Mouse (Mus musculus) adrenal gland, postnatal 10 days (tissue): ENCODE data around the gene Arid5b. TPM values are rescaled to one million over a fixed set of nuclear protein-coding genes. Genes with fewer than 3 reads are reported as not detected.
"Not testable (repeated sequence)": the region's sequence is repeated elsewhere in the genome, so short reads cannot be mapped to it uniquely, and the experiment has no call there.

Experiments used
- DNase-seq: peaks from one replicate; pipeline ENCODE4 v3.0.0; 2021; ENCODE audit warnings: mixed read lengths
- total RNA-seq, 2 experiments: library from RNA; stranded (reverse); gene quantifications; 2 replicates each; pipeline ENCODE4 v1.2.3; 2021

The Arid5b gene
- total RNA-seq, 2 experiments from 2014 or later: 25.8 to 31.5 TPM

- DNase-seq: no peak
Observed at GRCm38 (mm10) chr10:68110182-68110581, 168.4 kb downstream of the Arid5b start.

DNA sequence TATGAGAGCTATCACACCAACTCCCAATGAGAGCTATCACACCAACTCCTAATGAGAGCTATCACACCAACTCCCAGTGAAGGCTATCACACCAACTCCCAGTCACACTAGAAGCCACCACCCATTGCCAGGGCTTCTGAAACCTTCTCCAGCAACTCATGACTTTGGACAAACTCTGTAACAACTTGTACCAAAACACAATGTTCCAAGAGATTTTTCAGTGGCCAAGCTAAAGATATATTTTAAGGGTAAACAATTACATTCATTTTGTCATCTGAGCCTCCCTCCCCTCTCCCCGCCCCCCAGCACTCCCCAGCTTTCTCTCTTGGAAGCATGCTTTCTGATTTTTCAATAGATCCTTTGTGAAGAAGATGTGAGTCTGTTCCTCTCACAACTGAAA is 168.9 kb downstream of the Arid5b start:
- DNase-seq: no peak

GRCm38 (mm10) chr10:68107716-68108115 is 170.8 kb downstream of the Arid5b start:
- no peak for DNase-seq

GRCm38 (mm10) chr10:68106351-68106950 is 172.1 kb downstream of the Arid5b start:
- no peak for DNase-seq

GRCm38 (mm10) chr10:68104881-68105781 is 173.4 kb downstream of the Arid5b start:
- DNase-seq: no peak

GRCm38 (mm10) chr10:68104481-68104880 is 174.1 kb downstream of the Arid5b start:
- DNase-seq: no peak

DNA sequence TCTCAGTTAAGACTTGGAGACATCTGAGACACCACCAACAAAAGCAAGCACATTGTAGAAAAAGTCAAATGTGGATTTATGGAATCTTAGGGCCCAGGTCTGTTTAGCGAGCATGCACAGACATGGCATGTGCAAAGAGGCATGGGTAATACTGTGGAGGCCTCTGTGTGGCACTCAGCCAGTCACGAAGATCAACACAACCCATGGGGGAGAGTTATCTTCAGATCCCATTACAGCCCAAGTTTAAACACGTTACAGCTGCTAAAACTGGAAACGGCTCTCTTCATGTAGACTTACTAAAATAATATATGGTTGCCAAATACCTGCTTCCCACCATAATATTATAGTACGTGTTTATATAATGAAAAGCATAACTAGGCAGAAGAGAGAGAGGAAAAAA is 174.6 kb downstream of the Arid5b start:
- no peak for DNase-seq

DNA sequence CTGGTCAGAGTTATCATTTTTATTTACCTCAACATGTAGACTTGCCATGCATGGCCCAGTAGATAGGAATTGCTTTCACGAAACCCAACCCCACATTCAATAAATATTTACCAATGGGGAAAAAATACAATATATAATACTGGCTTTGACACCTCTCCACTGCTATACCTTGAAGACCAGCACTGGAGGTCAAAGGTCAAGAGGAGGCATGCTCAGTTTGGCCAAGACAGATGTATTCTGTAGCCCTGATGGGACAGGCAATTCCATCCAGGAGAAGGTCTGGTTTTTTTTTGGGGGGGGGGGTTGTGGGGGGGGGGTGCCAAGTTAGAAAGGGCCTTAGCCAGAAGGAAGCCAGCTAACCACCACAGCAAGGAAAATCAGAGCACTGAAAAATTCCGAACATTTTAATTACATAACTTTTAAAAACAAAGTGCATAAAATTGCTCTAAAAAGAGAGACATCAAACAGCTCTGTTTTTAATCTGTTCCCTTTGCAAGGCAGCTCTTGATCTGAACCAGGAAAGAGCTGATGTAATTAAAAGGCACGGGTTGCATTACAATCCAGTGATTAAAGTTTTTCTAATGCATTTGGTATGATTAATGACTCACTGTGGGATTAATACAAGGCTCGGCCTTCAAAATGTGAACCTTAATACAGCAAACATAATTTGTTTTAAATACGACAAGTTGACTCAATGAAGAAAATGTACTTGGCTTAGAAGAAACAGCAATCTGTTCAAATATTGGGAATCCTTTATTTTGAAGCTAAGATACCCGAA is 175.3 kb downstream of the Arid5b start:
- no peak for DNase-seq

- no peak for DNase-seq
Observed at GRCm38 (mm10) chr10:68102566-68102965, 176.0 kb downstream of the Arid5b start.

DNA sequence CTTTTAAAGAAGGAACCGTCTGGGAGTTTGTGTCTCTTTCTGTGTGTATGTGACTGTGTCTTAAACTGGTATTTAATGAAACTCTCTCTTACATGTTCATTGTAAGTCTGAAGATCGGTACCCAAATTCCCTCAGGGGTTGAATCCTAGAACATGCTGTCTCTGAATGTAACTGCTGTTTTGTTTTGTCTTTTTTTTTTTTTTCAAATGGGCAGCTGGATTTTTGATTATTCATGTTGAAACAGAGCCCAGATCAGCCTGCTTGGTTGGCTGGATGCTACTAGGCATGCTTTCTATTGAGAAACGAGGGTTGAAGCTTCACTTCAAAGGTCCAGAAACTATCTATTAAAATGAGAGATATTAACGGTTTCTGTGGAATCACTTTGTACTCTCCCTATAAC is 177.3 kb downstream of the Arid5b start:
- no peak for DNase-seq

- DNase-seq: no peak
Observed at GRCm38 (mm10) chr10:68100506-68100905, 178.0 kb downstream of the Arid5b start.

GRCm38 (mm10) chr10:68099801-68100200 is 178.7 kb downstream of the Arid5b start:
- not testable (repeated sequence) for DNase-seq

DNA sequence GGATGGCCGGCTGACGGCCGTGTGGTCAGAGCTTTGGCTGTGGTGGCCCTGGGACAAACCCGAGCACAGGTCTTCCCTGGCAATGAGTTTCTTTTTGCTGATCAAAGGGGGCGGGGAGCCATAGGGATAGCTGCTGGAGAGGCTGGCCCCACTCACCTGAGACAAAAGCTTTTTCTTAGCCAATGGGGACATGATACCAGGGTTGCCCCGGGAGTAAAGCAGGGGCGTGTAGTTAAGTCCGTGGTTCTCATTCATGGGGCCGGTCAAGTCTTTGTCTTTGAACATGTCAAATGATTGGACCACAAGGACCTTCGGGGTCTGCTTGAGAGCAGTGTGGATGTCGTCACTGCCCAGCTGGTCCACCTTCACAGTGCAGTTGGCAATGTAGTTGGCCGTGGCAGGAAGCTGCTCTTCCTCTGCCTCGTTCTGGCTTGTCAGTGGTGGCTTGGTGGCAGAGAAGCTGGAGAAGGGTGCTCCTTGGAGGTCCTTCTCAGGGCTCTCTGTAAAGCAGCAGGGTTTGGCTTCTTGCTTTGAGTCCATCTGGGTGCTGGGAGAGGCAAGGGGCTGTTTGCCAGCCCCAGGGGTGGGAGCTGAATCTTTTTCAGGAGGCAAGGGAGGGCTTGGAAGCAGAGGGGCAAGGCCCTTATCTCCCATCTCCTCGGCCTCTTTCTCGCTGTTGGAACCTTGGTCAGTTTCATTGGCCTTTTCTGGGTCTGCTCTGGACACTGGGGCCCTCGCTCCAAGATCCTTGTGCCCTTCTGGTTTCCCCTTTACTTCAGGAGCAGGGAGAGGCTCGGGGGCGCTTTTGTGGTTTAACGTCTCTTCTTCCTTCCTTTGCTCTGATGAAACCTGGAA is 180.5 kb downstream of the Arid5b start:
- DNase-seq: no peak

- no peak for DNase-seq
Observed at GRCm38 (mm10) chr10:68096395-68096794, 182.1 kb downstream of the Arid5b start.

- DNase-seq: no peak
Observed at GRCm38 (mm10) chr10:68095136-68095535, 183.4 kb downstream of the Arid5b start.

GRCm38 (mm10) chr10:68093496-68093895 is 185.0 kb downstream of the Arid5b start:
- DNase-seq: no peak

GRCm38 (mm10) chr10:68091840-68092239 is 186.7 kb downstream of the Arid5b start:
- DNase-seq: peak; percentile 42

DNA sequence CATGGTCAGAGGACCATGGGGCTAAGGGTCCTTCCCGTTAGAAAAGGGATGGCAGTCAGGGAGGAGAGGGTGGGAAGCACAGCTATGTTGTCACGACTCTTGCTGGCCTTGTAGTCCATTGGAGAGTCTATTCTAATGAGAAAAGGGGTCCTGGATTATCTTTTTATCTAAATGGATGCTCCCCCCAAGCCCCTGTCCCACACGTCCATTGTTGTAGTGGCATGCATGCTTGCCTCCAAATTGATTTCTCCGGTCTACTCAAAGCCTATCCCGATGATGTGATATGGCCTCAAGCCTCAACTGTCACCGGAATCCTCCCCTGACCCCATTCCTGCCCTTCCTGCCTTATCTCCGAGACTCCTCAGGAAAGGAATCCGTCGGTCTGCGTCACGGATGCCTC is 187.5 kb downstream of the Arid5b start:
- DNase-seq: no peak

- no peak for DNase-seq
Observed at GRCm38 (mm10) chr10:68090544-68090943, 188.0 kb downstream of the Arid5b start.

DNA sequence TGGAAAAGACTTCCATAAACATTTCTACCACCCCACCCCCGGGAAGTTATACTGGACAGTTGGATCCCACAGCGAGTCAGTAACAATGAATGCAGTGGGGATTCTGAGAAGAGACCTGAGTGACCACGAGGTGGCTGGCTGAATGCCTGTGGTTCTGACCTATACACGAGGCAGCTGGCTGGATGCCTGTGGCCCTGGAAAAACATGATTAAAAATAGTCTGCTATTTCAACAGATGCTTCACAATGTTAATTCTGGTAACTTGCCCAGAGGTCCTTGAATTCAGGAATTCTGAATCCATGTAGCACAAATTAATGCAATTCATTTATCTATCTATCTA is 188.4 kb downstream of the Arid5b start:
- peak; percentile 88 for DNase-seq

DNA sequence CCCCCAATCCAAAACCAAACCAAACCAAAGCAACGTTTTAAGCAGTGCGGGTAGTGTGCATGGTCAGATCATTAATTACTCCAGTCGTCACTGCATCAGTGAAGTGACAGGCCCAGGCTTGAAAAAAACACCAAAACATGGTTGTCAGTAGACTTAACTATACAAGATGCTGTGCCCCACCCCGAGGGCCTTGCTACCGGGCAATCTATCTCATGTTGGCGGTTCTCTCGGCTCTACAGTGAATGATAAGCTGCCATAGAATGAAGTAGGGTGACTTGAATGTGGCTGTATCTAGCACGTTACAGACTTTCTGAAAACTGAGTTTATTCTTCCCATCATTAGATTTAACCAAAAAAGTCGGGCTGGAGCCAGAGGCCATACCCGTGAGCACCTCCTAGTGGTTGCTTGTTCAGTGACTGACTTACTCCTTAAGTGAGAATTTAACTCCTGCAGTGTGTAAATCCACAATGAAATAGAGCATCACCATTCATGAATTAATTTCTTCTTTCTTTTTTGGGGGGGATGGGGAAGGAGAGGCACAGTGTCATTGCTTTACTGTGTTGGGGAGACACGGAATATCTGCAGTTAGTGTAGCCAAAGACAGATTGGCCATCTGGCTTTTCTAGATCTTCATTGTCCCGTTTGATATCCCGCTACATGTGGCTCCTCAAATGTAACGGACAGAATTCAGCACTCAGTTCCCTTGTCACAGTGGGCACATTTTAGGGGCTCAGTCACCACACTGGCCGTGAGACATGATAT is 188.9 kb downstream of the Arid5b start:
- DNase-seq: no peak
